Mouse (Mus musculus) olfactory bulb, adult 2 months (tissue): Measurements from ENCODE around the gene Myd88.

ENCODE experiments used
- CTCF ChIP-seq: fragments of 200-500 bp; IDR thresholded peaks from 2 replicates; pipeline ENCODE4 v1.5.1; 2012; ENCODE audit warnings: low read depth, mild to moderate bottlenecking, low read length, moderate library complexity; ENCODE audit not compliant: insufficient read depth
- POLR2A ChIP-seq: fragments of 200-500 bp; IDR thresholded peaks from 2 replicates; pipeline ENCODE4 v1.6.1; 2012; ENCODE audit warnings: mild to moderate bottlenecking, low read depth, low read length, moderate library complexity; ENCODE audit not compliant: insufficient read depth

GRCm38 (mm10) chr9:119388956-119389355 is 47.7 kb upstream of the Myd88 start:
- TF ChIP-seq CTCF: no peak
- no peak for TF ChIP-seq POLR2A
